Mouse (Mus musculus) mouse trophoblast stem cell (cell line): ENCODE measurements around the gene Spon1.

ENCODE experiments used
- in situ Hi-C, 2 experiments: fragments of 300-500 bp; cut with MseI, MboI; formaldehyde crosslinking; loops; 2 replicates in 1 of 2; 3 replicates in 1 of 2; pipeline ENCODE4 v1.15.1; 2025

The Spon1 gene

DNA sequence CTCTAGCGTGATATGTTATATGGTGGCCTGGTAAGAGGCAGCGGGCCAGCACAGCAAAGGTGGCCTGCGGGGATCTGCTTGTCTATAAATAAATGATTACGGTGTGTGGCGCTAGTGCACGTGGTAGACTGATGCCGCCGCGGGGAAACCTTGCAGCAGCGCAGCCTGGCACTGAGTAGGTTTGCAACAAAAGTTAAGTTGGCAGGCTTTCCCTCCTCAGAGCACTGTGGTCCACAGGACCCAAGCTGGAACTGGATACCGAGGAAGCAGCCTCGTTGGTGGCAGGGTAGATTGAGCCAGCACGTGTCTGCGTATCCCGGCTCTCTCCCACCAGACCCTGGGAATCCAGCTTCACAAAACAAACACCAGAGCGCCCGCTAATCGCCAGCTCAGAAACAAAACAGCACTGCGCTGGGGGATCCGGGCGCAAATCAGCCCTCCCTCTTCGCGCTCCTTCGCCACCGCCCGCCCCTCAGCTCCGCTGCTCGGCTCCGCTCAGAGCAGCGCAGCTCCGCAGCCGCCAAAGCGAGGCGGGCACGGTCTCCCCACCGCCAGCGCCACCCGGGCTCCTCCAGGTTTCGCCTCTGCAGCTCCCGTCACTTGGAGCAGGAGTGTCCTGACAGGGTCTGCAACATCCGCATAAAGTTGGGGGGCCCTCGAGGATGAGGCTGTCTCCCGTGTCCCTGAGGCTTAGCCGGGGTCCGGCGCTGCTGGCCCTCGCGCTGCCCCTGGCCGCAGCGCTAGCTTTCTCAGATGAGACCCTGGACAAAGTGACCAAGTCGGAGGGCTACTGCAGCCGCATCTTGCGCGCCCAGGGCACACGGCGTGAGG is at the start of gene Spon1:
Spon1 (plus strand) TSS at position 332 of the 831 bp plus-strand sequence.
- in situ Hi-C loops = loop anchor here in 1 of 2 experiments (5.0 to 25.0 kb wide), 2 partner anchors 256 to 421 kb away; no protein-coding TSS in a partner anchor

DNA sequence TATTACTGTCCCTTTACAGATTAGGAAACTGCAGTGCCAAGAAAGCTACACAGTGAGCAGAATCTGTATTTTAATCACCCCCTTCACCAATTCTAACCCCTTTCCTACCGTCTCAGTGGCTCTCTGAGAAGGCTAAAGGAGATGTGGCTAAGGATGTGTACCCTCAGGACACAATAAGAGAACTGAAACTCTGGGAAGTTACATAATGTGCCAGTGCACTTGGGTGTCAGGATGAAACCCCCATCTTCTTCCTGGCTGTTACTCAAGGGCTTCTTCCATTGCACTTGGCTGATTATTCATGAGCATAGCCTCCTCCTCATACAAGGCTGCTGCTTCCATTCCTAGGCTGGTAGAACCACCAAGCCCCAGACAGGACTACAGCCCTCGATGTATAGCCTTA is 43.8 kb upstream of the Spon1 start:
- in situ Hi-C loops = no loop called here

DNA sequence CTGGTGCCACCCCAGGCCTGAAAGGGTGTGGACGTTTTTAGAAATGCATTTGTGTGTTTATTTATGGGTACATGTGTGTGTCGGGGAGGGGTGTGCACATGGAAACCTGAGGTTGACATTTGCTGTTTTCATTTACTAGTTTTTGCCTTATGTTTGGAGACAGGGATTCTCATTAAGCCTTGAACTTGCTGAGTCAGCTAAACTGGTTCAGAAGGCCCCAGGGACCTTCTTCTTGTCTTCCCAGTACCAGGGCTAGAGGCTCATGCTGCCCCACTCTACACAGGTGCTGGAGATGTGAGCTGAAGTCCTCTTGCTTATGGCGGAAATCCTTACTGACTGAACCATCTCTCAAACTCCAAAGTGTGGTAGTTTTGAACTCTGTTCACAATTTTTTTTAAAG is 41.9 kb upstream of the Spon1 start:
- in situ Hi-C loops = no loop called here

DNA sequence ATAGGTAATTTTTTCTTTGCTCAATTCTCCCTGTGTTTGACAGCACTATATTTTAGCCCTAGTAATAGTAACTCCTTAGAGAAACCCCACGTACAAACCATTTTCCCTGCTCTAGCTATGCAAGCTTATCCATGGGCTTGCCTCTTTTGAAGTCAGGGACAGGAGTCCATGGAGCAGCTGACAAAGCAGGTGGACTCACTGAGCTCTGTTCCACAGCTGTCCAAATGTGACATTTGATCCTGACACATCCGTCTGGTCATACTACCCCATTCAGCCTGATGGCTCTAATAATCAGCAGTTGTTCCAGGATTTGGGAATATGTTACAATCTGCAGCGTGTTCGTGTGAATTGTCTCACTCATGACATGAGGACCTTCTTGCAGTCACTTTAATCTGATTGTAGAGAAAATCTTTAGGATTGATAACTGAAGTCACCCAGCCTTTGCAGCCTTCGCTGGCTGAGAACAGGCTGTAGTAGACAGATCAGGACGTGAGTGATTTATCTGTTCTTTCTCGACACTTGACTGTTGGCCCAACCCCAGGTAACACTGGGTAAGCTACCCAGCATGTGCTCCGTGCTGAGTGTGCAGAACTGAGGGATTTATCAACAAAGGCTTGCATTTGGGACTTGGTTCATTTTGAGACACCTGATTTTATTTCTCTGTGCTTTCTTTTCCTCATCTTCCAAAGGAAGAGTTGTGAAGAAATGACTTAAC is 37.6 kb upstream of the Spon1 start:
- in situ Hi-C loops = no loop called here

DNA sequence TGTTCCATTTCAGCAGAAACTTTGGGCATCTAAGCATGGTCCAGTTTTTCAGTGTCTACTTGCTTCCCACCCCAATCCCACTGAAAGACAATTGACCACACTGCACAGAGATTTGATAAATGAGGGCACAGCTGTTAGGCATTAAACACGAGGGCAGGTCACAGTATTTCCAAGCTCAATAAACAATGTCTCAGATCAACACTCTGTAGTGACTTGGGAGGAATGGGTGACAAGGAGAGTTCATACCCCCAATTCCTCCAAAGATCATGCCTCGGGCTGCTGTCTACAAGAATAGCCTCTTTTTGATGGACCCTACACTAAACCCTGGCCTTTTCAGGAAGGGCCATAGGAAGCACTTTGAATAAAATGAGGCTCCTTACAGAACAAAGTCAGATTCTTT is 36.9 kb upstream of the Spon1 start:
- in situ Hi-C loops = no loop called here

DNA sequence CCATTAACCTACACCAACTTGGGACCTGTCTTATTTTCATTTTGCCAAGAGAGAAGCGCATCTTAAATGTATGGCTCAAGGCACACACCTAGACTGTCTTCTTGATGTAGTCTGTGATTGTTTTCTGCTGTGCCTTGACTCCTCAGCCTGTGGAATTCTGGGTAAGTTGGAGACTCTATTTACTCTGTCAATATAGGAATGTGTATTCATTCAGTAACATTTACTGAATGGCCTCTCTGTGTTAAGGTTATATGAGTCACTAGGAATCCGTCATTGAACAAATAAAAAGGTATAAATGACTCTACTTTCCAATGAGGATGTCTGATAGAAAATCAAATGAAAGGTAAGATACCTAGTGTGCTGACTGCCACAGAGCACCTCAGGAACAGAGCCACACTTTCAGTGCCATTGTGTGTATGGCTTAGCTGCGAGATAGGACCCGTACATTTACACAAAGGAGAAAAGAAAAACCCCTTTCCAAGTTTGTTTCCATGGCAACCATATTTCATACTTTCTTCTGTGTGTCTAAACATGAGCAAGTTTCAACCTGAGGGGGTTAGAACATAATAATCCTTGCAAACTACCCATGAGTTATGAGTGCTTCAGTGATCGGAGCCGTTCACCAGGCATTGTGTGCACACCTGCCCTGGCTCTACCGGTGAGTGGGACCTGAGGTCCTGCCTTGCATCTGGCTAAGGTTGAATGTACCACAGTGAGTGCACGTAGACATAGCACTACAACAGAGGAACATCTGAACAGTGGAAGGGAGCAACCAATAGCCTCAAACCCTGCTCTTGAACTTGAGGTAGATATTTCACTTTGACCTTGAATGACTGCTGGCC is 35.2 kb upstream of the Spon1 start:
- in situ Hi-C loops = no loop called here

DNA sequence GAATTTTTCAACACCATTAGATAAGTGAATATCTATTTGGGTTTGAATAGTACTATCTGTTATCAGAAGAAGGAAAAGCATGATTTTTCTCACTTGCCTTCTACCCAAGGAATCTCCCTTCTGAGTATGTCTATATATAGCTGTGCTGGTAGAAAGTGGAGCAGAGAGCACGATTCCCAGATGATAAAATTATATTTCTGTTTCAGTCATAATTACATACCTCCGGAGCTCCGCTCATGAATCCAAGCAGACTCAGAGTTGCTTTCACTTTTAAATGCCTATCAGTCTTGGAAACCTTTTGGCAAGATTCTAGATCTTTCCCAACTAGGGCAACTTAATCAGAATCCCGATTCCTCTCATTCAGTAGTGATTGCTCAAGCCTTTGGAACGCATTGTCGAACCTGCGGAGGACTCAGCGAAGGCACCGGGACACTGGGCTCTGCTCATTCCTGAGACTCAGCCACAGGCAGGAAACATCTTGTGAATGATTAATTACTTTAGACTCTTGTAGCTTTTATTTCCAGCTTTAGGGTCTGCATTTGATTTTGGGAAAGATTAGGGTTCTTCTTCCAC is 27.9 kb upstream of the Spon1 start:
- in situ Hi-C loops = no loop called here

DNA sequence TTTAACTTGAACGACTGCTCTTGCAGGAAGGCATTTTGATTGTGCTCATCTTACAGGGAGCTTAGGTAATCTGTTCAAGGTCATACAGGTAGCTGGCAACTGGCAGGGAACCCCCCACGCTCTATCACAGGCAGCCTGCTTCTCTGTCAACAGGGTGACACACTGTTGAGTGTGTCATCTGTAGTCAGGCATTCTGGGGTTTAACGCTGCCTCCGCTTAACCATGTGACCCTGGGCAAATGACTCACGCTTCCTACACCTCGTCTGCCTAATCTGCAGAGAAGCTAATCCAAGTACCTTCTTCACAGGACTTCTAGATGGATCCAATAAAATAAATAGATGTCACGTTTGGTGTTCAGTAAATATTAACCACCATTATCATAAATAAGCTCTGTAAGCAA is 26.6 kb upstream of the Spon1 start:
- in situ Hi-C loops = no loop called here

DNA sequence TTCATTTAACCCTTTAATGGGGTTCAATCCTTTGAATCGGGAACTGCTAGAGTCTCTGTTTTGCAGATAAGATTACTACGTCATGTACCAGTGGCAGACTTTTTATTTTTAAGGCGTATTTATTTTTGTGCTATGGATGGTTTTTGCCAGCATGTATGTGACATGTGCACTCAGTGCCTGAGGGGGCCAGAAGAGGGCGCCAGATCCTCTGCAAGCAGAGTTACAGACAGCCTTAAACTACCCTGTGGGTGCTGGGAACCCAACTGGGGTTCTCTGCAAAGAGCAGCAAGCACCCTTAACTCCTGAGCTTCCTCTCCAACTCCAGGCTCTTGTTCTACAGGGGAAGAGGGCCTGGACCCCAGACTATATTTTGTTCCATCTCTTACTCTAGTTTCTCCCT is 23.2 kb upstream of the Spon1 start:
- in situ Hi-C loops = no loop called here

DNA sequence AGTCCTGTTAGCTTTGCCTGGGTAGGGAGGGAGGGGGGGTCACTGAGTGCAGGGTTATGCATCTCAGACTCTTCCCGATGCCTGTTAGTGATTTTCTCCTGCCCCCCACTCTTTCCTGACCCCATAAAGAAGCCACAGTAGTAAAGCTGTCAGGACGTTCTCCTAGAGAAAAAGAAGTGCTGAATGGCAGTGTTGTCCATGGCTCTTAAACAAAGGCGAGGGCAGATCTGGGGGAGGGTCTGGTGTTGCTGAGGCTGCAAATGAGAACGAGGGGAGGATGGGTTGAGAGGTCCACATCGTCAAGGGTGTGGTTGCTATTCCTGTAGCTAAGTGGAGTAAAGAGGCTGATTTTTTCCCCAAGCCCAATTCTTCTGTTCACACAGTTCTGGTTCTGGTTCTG is 21.8 kb upstream of the Spon1 start:
- in situ Hi-C loops = no loop called here

DNA sequence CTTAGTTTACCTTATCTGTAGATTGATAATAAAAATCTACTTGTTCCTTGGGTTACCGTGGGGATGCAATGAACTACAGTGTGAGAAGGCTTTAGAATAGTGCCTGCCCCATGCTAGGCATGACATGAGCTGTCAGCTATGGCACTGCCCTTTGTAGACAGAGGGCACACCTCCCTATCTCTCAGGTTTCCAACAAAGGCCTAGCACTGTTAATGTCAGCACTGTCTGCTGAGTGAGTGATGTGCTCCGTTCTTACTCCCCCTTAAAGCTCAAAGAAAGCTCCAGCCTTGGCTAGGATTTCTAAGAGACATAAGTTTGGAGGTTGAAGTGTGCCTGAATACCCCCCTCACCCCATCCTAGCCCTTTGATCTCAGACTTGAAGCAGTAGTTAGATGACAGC is 9.2 kb upstream of the Spon1 start:
- in situ Hi-C loops = loop anchor here in 1 of 2 experiments (25.0 kb wide), 1 partner anchor 431 kb away; no protein-coding TSS in a partner anchor

DNA sequence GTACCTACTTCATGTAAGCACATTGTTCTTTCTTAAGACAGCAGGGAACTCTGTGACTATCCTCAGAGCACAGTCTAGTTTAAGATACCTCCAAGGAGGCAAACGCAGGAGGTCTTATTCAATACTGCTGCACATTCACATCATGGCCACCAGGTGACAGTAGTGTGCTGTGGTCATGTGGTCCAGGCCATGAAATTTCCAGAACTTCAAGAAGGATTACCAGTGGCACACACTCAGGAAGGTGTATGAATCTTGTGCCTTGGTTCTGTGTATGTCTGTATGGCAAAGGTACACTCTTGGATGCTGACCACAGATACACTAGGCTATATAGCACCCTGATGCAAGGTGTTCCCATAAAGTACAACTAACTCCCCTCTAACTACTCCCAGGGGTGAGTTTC is 6.6 kb upstream of the Spon1 start:
- in situ Hi-C loops = loop anchor here in 1 of 2 experiments (25.0 kb wide), 1 partner anchor 428 kb away; no protein-coding TSS in a partner anchor

DNA sequence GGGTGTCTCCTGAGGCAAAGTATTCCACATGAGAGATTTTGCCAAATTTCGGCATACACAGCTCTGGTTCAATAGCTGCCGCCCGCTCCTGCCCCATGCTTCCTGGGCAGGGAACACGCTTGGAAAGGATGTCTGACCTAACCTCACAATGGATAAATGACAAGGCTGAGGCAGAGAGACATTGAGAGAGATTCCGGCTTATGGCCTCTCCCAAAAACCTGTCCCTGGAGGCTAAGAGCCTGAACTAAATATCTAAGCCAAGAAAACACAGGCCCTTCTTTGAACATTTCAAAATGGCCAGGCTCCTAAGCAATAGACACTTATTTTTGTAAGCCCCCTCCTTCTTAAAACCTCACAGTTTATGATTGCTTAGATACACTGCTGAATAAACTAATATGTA is 665 bp upstream of the Spon1 start:
- in situ Hi-C loops = loop anchor here in 1 of 2 experiments (5.0 to 25.0 kb wide), 2 partner anchors 257 to 422 kb away; no protein-coding TSS in a partner anchor

DNA sequence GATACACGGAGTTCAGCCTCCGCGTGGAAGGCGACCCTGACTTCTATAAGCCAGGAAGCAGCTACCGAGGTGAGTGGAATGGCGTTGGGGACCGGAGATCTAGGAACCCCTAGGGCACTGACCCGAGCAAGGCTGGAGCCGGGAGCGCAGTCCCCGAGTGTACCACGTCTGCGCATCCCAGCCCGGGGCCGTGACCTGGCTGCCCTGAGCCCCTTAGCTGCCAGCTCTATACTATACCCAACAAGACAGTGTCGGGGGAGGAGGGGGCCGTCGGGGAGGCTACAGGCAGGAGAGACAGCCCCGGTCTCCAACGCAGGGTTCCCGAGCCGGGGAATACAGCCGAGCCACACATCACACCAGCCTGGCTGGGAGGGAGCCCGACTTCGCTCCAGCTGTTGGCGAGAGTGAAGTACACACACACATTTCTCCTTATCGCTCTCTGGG is 722 bp downstream of the Spon1 start:
- in situ Hi-C loops = loop anchor here in 1 of 2 experiments (5.0 to 25.0 kb wide), 2 partner anchors 256 to 421 kb away; no protein-coding TSS in a partner anchor

DNA sequence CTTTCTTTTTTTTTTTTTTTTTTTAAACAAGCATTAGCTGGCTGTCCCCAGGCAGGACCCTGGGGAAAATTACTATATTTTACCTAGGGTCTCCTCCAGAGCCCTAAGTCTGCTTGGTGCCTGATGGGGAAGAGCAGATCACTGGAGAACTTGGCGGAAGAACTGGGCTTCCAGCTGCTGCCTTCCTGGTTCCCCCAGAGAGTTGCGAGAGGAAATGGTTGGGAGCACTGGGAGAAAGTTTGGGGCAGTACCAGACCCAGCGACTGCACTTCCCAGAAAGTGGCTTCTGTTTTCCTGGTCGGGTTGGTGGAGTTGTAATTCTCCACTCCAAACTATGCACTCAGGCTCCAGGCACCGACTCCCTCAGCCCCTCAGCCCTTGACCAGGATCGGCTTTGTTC is 1.7 kb downstream of the Spon1 start:
- in situ Hi-C loops = loop anchor here in 1 of 2 experiments (5.0 to 25.0 kb wide), 2 partner anchors 255 to 420 kb away; no protein-coding TSS in a partner anchor

DNA sequence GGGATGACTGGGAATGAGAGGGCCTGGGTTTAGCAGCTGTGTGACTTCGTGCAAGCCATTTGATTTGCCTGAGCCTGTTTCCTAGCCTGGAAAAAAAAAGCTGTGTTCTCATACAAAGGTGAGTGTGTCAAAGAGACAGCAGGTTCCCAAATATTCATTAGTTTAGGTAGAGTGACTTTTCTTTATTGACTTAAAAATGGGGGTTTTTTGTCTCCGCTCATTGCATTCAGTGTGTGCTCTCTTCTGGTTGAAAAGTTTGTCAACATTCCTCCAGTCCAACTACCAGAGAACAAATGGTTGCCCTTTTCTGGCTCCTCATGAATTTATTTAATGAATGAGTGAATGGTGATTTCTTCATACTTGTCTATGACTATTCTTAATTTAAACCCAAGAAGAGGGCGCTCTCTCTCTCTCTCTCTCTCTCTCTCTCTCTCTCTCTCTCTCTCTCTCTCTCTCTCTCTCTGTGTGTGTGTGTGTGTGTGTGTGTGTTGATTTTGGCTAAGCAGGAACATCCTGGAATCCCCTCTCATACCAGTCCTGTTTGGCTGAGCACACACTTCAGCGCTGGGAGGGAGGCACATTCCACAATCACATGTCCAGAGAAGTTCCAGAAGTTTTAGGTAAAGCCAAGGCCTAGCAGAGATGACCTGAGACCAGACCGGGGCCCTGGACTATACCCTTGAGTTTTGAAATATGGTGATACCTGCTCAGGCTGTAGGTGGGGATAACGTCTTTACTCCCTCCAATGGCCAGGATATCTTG is 2.6 kb downstream of the Spon1 start:
- in situ Hi-C loops = loop anchor here in 1 of 2 experiments (5.0 to 25.0 kb wide), 2 partner anchors 254 to 419 kb away; no protein-coding TSS in a partner anchor

DNA sequence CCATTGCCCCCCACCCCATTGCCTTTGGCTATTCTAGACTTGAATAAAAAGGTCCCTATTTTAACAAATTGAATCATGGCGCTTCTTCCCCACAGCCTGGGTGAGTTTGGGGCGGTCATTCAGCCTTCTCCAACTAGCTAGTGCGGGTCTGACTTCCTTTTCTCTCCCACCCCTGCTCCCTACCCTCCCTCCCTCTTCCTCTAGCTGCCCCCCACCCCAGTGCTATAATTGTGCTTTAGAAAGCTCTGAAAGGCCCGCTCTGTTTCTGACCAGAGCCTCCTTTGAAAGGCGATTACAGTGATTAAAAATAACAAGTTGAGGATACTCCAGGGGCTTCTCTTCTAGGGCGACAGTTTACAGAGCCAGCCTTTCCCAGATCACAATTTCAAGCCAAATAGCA is 3.5 kb downstream of the Spon1 start:
- in situ Hi-C loops = loop anchor here in 1 of 2 experiments (5.0 to 25.0 kb wide), 2 partner anchors 253 to 418 kb away; no protein-coding TSS in a partner anchor

DNA sequence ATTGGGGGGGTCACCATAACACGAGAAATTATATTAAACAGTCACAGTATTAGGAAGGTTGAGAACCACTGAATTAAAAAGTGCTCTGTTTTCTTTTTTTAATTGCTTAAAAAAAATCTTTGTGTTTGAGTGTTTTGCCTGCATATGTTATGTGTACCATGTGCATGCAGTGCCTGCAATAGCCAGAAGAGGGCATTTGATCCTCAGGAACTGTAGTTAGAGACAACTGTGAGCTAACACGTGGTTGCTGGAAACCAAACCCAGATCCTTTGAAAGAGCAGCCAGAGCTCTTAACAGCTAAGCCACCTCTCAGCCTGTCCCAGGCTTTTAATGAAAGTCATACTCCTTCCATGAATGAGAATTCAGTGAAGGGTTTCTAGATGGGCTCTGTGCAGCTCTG is 6.3 kb downstream of the Spon1 start:
- in situ Hi-C loops = loop anchor here (5.0 to 25.0 kb wide), 2 partner anchors 250 to 415 kb away; no protein-coding TSS in a partner anchor

DNA sequence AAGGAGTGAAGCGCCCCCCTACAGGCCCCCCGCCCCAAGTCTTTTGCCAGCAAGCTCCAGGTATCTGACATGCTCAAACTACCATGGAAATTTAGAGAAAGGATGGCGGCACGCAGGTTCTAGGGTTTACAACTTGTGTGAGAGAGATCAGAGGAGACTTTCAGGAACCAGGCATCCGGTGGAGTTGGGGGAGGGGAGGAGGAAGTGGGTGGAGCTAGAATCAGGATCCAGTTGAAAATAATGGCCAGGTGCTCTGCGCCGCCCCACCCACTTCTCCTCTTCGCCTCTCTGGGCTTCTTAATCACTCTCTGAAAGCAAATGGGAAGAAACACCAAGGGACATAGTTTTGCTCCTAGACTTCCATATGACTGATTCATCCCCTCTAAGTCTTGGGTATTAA is 7.6 kb downstream of the Spon1 start:
- in situ Hi-C loops = loop anchor here (5.0 to 25.0 kb wide), 2 partner anchors 249 to 414 kb away; no protein-coding TSS in a partner anchor

DNA sequence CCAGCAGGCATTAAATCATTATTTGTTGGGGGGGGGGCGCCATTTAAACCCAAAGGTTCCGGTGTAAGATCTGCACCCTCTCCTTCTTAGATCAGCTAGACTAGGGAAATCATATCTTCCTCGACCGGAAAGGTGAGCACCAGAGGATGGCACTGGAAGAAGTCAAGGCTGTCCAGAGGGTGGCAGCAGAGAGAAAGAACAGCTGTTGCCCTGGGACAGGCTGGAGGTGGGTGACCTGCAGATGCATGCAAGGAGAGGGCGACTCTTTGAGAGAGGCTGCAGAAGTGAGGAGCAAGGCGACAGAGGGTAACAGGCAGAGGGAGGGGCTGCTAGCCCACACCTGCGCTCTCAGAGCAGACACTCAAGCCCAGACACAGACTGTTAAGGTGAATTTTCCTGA is 8.2 kb downstream of the Spon1 start:
- in situ Hi-C loops = loop anchor here (5.0 to 25.0 kb wide), 2 partner anchors 248 to 413 kb away; no protein-coding TSS in a partner anchor
